Mouse (Mus musculus): ENCODE measurements around the gene Atp1a1.

GRCm38 (mm10) chr3:101597317-101598096, 7.0 kb downstream of the Atp1a1 start:
- TF ChIP-seq TAL1 (IDR thresholded peaks at IDR 0.05; ENCODE audit: low read length) = no peak
- TF ChIP-seq GATA1 (IDR thresholded peaks at IDR 0.05; ENCODE audit: low read length) = no peak
